18 mouse cellular contexts compared by ENCODE assay signal in genomic region chr15:88902200-88902875, GRCm38 (mm10). TPM values are rescaled to one million over a fixed set of nuclear protein-coding genes. Genes with fewer than 3 reads are reported as not detected.
DNase-seq lines count a peak whose midpoint lies in the region; ATAC-seq and TF ChIP-seq lines count a peak whose summit lies in the region.
"Had no signal": no experiment of that assay in that cellular context is flagged by ENCODE, and none has a peak within 500 bp of the region (broad histone marks: within the 10 kb centered on the region; RNA-seq: fewer than 3 reads in every experiment).

No protein-coding gene starts in this region.

- peaks cover 13% of the 10 kb centered on the region; the same call in 1 of the 2 replicates for H3K4me1 ChIP-seq in liver, adult 2 months (ENCODE audit: control insufficient read depth, insufficient read depth, low read length)
- peaks cover 6% of the 10 kb centered on the region for H3K4me1 ChIP-seq in liver, postnatal 0 days (ENCODE audit: insufficient read depth)
- H3K4me1 ChIP-seq in hindbrain, embryonic 11.5 days (replicated peaks; ENCODE audit: control insufficient read depth, insufficient read depth, low read length): no peaks in the 10 kb centered on the region
- H3K4me1 ChIP-seq: hindbrain, embryonic 15.5 days; midbrain, embryonic 10.5 days had no signal

- TF ChIP-seq CTCF in liver, adult 2 months (IDR thresholded peaks at IDR 0.05; ENCODE audit: low read depth, low read length): no peak
- TF ChIP-seq CTCF in liver, postnatal 0 days (IDR thresholded peaks at IDR 0.05; ENCODE audit: low read depth): no peak

- peak; percentile 69 for TF ChIP-seq EP300 in liver, postnatal 0 days (IDR thresholded peaks at IDR 0.05; ENCODE audit: low read depth)

- no peak for TF ChIP-seq POLR2A in liver, adult 2 months (IDR thresholded peaks at IDR 0.05; ENCODE audit: extremely low read depth, insufficient read depth, low read length)

- no peaks in the 10 kb centered on the region for H3K27me3 ChIP-seq in liver, adult 2 months (ENCODE audit: control insufficient read depth, insufficient read depth, low read length)
- no peaks in the 10 kb centered on the region for H3K27me3 ChIP-seq in liver, postnatal 0 days (ENCODE audit: insufficient read depth, low read length)
- H3K27me3 ChIP-seq in hindbrain, embryonic 11.5 days (ENCODE audit: control insufficient read depth, insufficient read depth, low read length): no peaks in the 10 kb centered on the region
- H3K27me3 ChIP-seq: hindbrain, embryonic 15.5 days had no signal

- DNase-seq in liver, adult 2 months (ENCODE audit: extremely low read depth, low read depth, low spot score): peak; percentile 93
- DNase-seq in liver: no peak
- peak; percentile 81 for DNase-seq in adrenal gland, postnatal 14 days
- DNase-seq in liver, postnatal 0 days: peak; percentile 78
- no peak for DNase-seq in ovary, postnatal 10 days (ENCODE audit: low spot score)
- no peak for DNase-seq in hindbrain, embryonic 11.5 days (ENCODE audit: low spot score)
- DNase-seq in spleen, postnatal 4 days (ENCODE audit: low spot score in 2 of 2): no peak
- DNase-seq: gastrocnemius, postnatal 25 days; kidney, adult 9 months; right cerebral cortex, postnatal 25 days; thymus, postnatal 14 days had no signal

- peak overlapping the region; percentile 57 for H3K27ac ChIP-seq in liver, adult 2 months (replicated peaks; ENCODE audit: insufficient read depth, low read depth, low read length)
- H3K27ac ChIP-seq in liver, postnatal 0 days (ENCODE audit: low read depth): peak overlapping the region; percentile 80
- H3K27ac ChIP-seq in hindbrain, embryonic 11.5 days (ENCODE audit: low read depth, low read length): no peak overlapping the region
- H3K27ac ChIP-seq: hindbrain, embryonic 15.5 days; midbrain, embryonic 10.5 days had no signal

- H3K36me3 ChIP-seq in liver, adult 2 months (ENCODE audit: control insufficient read depth, insufficient read depth, low read length): no peaks in the 10 kb centered on the region
- no peaks in the 10 kb centered on the region for H3K36me3 ChIP-seq in liver, postnatal 0 days (replicated peaks; ENCODE audit: insufficient read depth, low read length)
- no peaks in the 10 kb centered on the region for H3K36me3 ChIP-seq in hindbrain, embryonic 11.5 days (ENCODE audit: control insufficient read depth, insufficient read depth, low read length)
- H3K36me3 ChIP-seq: hindbrain, embryonic 15.5 days; midbrain, embryonic 10.5 days had no signal

- H3K79me2 ChIP-seq in liver, adult 2 months (ENCODE audit: control insufficient read depth, insufficient read depth, low read length): no peaks in the 10 kb centered on the region

- H3K9me3 ChIP-seq in liver, postnatal 0 days (ENCODE audit: low read length): no peaks in the 10 kb centered on the region
- no peaks in the 10 kb centered on the region for H3K9me3 ChIP-seq in hindbrain, embryonic 11.5 days (ENCODE audit: control insufficient read depth, low read length)
- H3K9me3 ChIP-seq: hindbrain, embryonic 15.5 days; midbrain, embryonic 10.5 days had no signal

- peak overlapping the region; percentile 24; the same call in 1 of the 2 replicates for H3K9ac ChIP-seq in liver, adult 2 months (ENCODE audit: low read depth, low read length)
- H3K9ac ChIP-seq in liver, postnatal 0 days (replicated peaks): no peak overlapping the region
- no peak overlapping the region for H3K9ac ChIP-seq in hindbrain, embryonic 11.5 days (ENCODE audit: low read depth, low read length)
- H3K9ac ChIP-seq: hindbrain, embryonic 15.5 days had no signal

- 24% methylated on average over 15 of the region's 15 CpGs for WGBS in liver, adult 2 months
- WGBS in liver, postnatal 0 days (ENCODE audit: insufficient replicate concordance): 63% methylated on average over 15 of the region's 15 CpGs
- 89% methylated on average over 15 of the region's 15 CpGs for WGBS in hindbrain, embryonic 11.5 days

- no peak overlapping the region for H3K4me2 ChIP-seq in liver, postnatal 0 days (ENCODE audit: low read depth, low read length)
- H3K4me2 ChIP-seq in hindbrain, embryonic 11.5 days (replicated peaks; ENCODE audit: low read depth, low read length): no peak overlapping the region
- H3K4me2 ChIP-seq: hindbrain, embryonic 15.5 days had no signal

- peak; percentile 98 for ATAC-seq in liver, postnatal 0 days
- ATAC-seq in megakaryocyte, adult 5-6 weeks (ENCODE audit: poor library complexity, severe bottlenecking): peak; percentile 80
- no peak for ATAC-seq in hindbrain, embryonic 11.5 days (ENCODE audit: low FRiP score)

- H3K4me3 ChIP-seq in liver, adult 2 months (ENCODE audit: insufficient read depth, low read depth, low read length): no peak overlapping the region
- H3K4me3 ChIP-seq in liver, postnatal 0 days (ENCODE audit: low read depth, low read length): no peak overlapping the region
- no peak overlapping the region for H3K4me3 ChIP-seq in hindbrain, embryonic 11.5 days (ENCODE audit: low read depth, low read length)
- H3K4me3 ChIP-seq: hindbrain, embryonic 15.5 days; midbrain, embryonic 10.5 days had no signal

RNA-seq across cellular contexts. Expression of gene Pim3, which starts 40.4 kb away (rescaled TPM):
- 59.7 and 68.3 TPM in 2 replicates for total RNA-seq in liver, adult 2 months (2014; rRNA removed)
- 17.7 and 31.2 TPM in 2 replicates for polyA plus RNA-seq in liver, adult 2 months (2012; rRNA removed)
- 70.9 and 76.5 TPM in 2 replicates for total RNA-seq in adrenal gland, postnatal 14 days (2021)
- polyA plus RNA-seq in liver, postnatal 0 days (2015; fragmentation: Nextera tagmentation; extraction: Ambion mirVana): 18.4 and 34.2 TPM in 2 replicates
- total RNA-seq in megakaryocyte, adult 5-6 weeks (2015): 6.9 and 12.5 TPM in 2 replicates
- 3.3 and 4.7 TPM in 2 replicates for total RNA-seq in megakaryocyte, adult 5-6 weeks (2017)
- 31.6 and 35.6 TPM in 2 replicates for polyA plus RNA-seq in hindbrain, embryonic 11.5 days (2014; fragmentation: Nextera tagmentation; extraction: Ambion mirVana)

RNA-seq across cellular contexts. Expression of gene Ttll8, which starts 51.9 kb away (rescaled TPM):
- total RNA-seq in liver, adult 2 months (2014; rRNA removed): 0.20 and 0.28 TPM in 2 replicates
- 0.02 and 0.24 TPM in 2 replicates for polyA plus RNA-seq in liver, adult 2 months (2012; rRNA removed)
- total RNA-seq in adrenal gland, postnatal 14 days (2021): 0.11 TPM in 1 of 2 replicates, not detected in the other
- polyA plus RNA-seq in liver, postnatal 0 days (2015; fragmentation: Nextera tagmentation; extraction: Ambion mirVana): not detected in 2 replicates
- not detected in 2 replicates for total RNA-seq in megakaryocyte, adult 5-6 weeks (2015)
- total RNA-seq in megakaryocyte, adult 5-6 weeks (2017): not detected in 2 replicates
- 0.15 TPM in 1 of 2 replicates, not detected in the other for polyA plus RNA-seq in hindbrain, embryonic 11.5 days (2014; fragmentation: Nextera tagmentation; extraction: Ambion mirVana)
- total RNA-seq: CH12.LX; gastrocnemius, postnatal 25 days had no signal
- polyA plus RNA-seq: heart, embryonic 14.5 days; limb, embryonic 11.5 days; midbrain, embryonic 10.5 days; stomach, embryonic 14.5 days had no signal

Comparison
In these comparisons a context has a peak if more than half of its experiments do, and no peak if none do; other contexts are left out.
1. DNase-seq: peak in liver, adult 2 months (single experiment), adrenal gland, postnatal 14 days (single experiment) and liver, postnatal 0 days (single experiment); none in liver (single experiment), ovary, postnatal 10 days (single experiment), hindbrain, embryonic 11.5 days (single experiment) and spleen, postnatal 4 days (0 of 2).